Mouse (Mus musculus) B cell, adult 2 months (primary cell): Measurements from ENCODE around the gene Mapre3.
A peak's percentile ranks its signal among the peaks of the same experiment; 100 is the strongest.

Source experiments
- DNase-seq, 2 experiments: peaks; one replicate each; pipeline ENCODE4 v3.0.0; 2022

Gene Mapre3

GRCm38 (mm10) chr5:30887858-30888336 is 73.5 kb downstream of the Mapre3 start:
- peak; percentile 91 for DNase-seq

- DNase-seq, result peak; percentile 93 to 94
Measured at GRCm38 (mm10) chr5:30888337-30889087, 74.1 kb downstream of the Mapre3 start, which contains the start of gene Agbl5. TSS of gene Agbl5 (plus strand) at chr5:30888694.

GRCm38 (mm10) chr5:30889088-30889754 is 74.8 kb downstream of the Mapre3 start:
- DNase-seq, result no peak

GRCm38 (mm10) chr5:30890375-30890774 is 75.9 kb downstream of the Mapre3 start:
- DNase-seq, result no peak

- no peak for DNase-seq
Measured at GRCm38 (mm10) chr5:30901860-30902259, 87.4 kb downstream of the Mapre3 start.

- DNase-seq, result peak; percentile 97 to 98
Measured at GRCm38 (mm10) chr5:30907413-30908059, 93.1 kb downstream of the Mapre3 start, which contains the start of gene Ost4. TSS of gene Ost4 (minus strand) at chr5:30907788.

- DNase-seq, result no peak
Measured at GRCm38 (mm10) chr5:30908426-30909299, 94.2 kb downstream of the Mapre3 start.

- no peak for DNase-seq
Measured at GRCm38 (mm10) chr5:30909300-30909659, 94.8 kb downstream of the Mapre3 start.

- no peak for DNase-seq
Measured at GRCm38 (mm10) chr5:30909863-30910262, 95.4 kb downstream of the Mapre3 start.

GRCm38 (mm10) chr5:30910481-30910880 is 96.0 kb downstream of the Mapre3 start:
- DNase-seq, result no peak

GRCm38 (mm10) chr5:30912156-30912555 is 97.7 kb downstream of the Mapre3 start:
- no peak for DNase-seq

GRCm38 (mm10) chr5:30913060-30913841 is 98.8 kb downstream of the Mapre3 start, which contains the start of gene Emilin1:
TSS of gene Emilin1 (plus strand) at chr5:30913402.
- no peak for DNase-seq

GRCm38 (mm10) chr5:30914101-30914635 is 99.7 kb downstream of the Mapre3 start:
- no peak for DNase-seq

- no peak for DNase-seq
Measured at GRCm38 (mm10) chr5:30914849-30915248, 100.4 kb downstream of the Mapre3 start.

- DNase-seq, result peak in 1 of 2 experiments; percentile 21
Measured at GRCm38 (mm10) chr5:30915456-30915855, 101.0 kb downstream of the Mapre3 start.
